Mouse (Mus musculus): ENCODE results near the gene Pi4k2a.

- no peak for TF ChIP-seq CTCF (IDR thresholded peaks at IDR 0.05; ENCODE audit: control insufficient read depth, insufficient read depth, low read length)
- TF ChIP-seq POLR2A (IDR thresholded peaks at IDR 0.05; ENCODE audit: borderline replicate concordance, control insufficient read depth, low read depth, low read length): no peak
Observed at GRCm38 (mm10) chr19:42043988-42044387, 46.3 kb upstream of the Pi4k2a start.
